33 mouse cellular contexts compared by ENCODE assay signal in the genomic region with DNA sequence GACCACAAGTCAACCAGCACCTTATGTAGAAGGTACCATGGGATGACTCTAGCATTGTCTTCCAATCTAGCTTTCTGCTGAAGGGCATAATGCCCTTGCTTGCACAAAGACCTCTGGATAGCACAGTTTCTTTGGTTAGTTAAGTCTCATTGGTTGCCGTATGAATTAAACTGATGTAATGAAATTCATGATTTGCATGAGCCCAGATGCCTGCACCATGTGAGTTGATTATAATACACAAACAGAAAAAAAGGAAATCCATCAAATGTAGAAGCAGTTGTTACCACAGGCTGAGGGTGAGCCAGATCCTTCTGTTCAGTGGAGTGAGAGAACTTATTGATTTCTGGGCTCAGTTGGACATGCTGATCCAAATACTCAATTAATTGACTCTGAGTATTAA.
DNase-seq lines count a peak whose midpoint lies in the region; ATAC-seq and TF ChIP-seq lines count a peak whose summit lies in the region.
"Had no signal": no experiment of that assay in that cellular context is flagged by ENCODE, and none has a peak within 500 bp of the region (broad histone marks: within the 10 kb centered on the region; RNA-seq: fewer than 3 reads in every experiment).

No protein-coding gene starts in this region.

- peak; percentile 44 for ATAC-seq in frontal cortex, adult (ENCODE audit: low TSS enrichment)
- 0 out of 2 replicates have a peak, but pooled peaks have one; percentile 10 for ATAC-seq in hindbrain, postnatal 0 days
- ATAC-seq in hindbrain, embryonic 13.5 days (ENCODE audit: low FRiP score): no peak
- ATAC-seq: forebrain, embryonic 13.5 days; forebrain, embryonic 16.5 days; inflammation-experienced regulatory T-cells, adult 6 months; intestine, embryonic 16.5 days; Patski had no signal

- no peak for TF ChIP-seq CTCF in hindbrain, postnatal 0 days (IDR thresholded peaks at IDR 0.05; ENCODE audit: low read depth)

- DNase-seq in frontal cortex, postnatal 25 days (ENCODE audit: low spot score in 2 of 2): no peak
- DNase-seq in hindbrain, postnatal 0 days (ENCODE audit: low spot score): no peak
- peak; percentile 39 for DNase-seq in layer of hippocampus, adult 9-11 months
- DNase-seq in layer of hippocampus, adult 9-10 months (ENCODE audit: low spot score): no peak
- peak; percentile 40 for DNase-seq in brain, adult 2 months (ENCODE audit: low read depth, low spot score)
- no peak for DNase-seq in thymus, postnatal 4 days
- DNase-seq: adrenal gland, postnatal 10 days; adrenal gland, postnatal 36 days; B cell, adult 2 months; cerebellum, adult 11 months; cerebellum, adult 2 months; cerebellum, adult 9-11 months; cerebellum, postnatal 25 days; embryo, embryonic 11 days; gastrocnemius, postnatal 10 days; gastrocnemius, postnatal 36 days; heart, postnatal 10 days; heart, postnatal 36 days had no signal

- WGBS in hindbrain, postnatal 0 days: 76% methylated on average over 1 of the region's 1 CpGs
- WGBS in hindbrain, embryonic 13.5 days: 85% methylated on average over 1 of the region's 1 CpGs

- H3K9me3 ChIP-seq in hindbrain, postnatal 0 days (ENCODE audit: low read length): no peaks in the 10 kb centered on the region
- no peaks in the 10 kb centered on the region for H3K9me3 ChIP-seq in hindbrain, embryonic 13.5 days
- H3K9me3 ChIP-seq: embryonic facial prominence, embryonic 10.5 days; forebrain, embryonic 13.5 days; heart, embryonic 15.5 days; hindbrain, embryonic 10.5 days; hindbrain, embryonic 15.5 days had no signal

- H3K27ac ChIP-seq in hindbrain, postnatal 0 days: no peak overlapping the region
- no peak overlapping the region for H3K27ac ChIP-seq in hindbrain, embryonic 13.5 days
- H3K27ac ChIP-seq: embryonic facial prominence, embryonic 10.5 days; embryonic facial prominence, embryonic 13.5 days; forebrain, embryonic 13.5 days; heart, embryonic 15.5 days; hindbrain, embryonic 10.5 days; hindbrain, embryonic 15.5 days had no signal

- no peaks in the 10 kb centered on the region for H3K27me3 ChIP-seq in hindbrain, postnatal 0 days (ENCODE audit: insufficient read depth, low read length)
- H3K27me3 ChIP-seq in hindbrain, embryonic 13.5 days: no peaks in the 10 kb centered on the region
- H3K27me3 ChIP-seq: embryonic facial prominence, embryonic 13.5 days; forebrain, embryonic 13.5 days; heart, embryonic 15.5 days; hindbrain, embryonic 15.5 days; Patski had no signal

- H3K4me3 ChIP-seq in hindbrain, postnatal 0 days (ENCODE audit: low read length): no peak overlapping the region
- H3K4me3 ChIP-seq in hindbrain, embryonic 13.5 days: no peak overlapping the region
- H3K4me3 ChIP-seq: embryonic facial prominence, embryonic 10.5 days; embryonic facial prominence, embryonic 13.5 days; erythroblast, embryonic 14.5 days; forebrain, embryonic 13.5 days; heart, embryonic 12.5 days; heart, embryonic 15.5 days; hindbrain, embryonic 10.5 days; hindbrain, embryonic 15.5 days had no signal

- no peaks in the 10 kb centered on the region for H3K36me3 ChIP-seq in hindbrain, postnatal 0 days (ENCODE audit: insufficient read depth, low read length)
- no peaks in the 10 kb centered on the region for H3K36me3 ChIP-seq in hindbrain, embryonic 13.5 days
- H3K36me3 ChIP-seq: embryonic facial prominence, embryonic 10.5 days; embryonic facial prominence, embryonic 13.5 days; G1E; heart, embryonic 12.5 days; heart, embryonic 15.5 days; hindbrain, embryonic 10.5 days; hindbrain, embryonic 15.5 days had no signal

- H3K9ac ChIP-seq in hindbrain, postnatal 0 days (replicated peaks; ENCODE audit: low read length): no peak overlapping the region
- no peak overlapping the region for H3K9ac ChIP-seq in hindbrain, embryonic 13.5 days
- H3K9ac ChIP-seq: embryonic facial prominence, embryonic 13.5 days; forebrain, embryonic 13.5 days; heart, embryonic 12.5 days; heart, embryonic 15.5 days; hindbrain, embryonic 15.5 days had no signal

- H3K4me1 ChIP-seq in hindbrain, postnatal 0 days (ENCODE audit: insufficient read depth, low read length): no peaks in the 10 kb centered on the region
- no peaks in the 10 kb centered on the region for H3K4me1 ChIP-seq in hindbrain, embryonic 13.5 days (replicated peaks)
- H3K4me1 ChIP-seq: embryonic facial prominence, embryonic 10.5 days; embryonic facial prominence, embryonic 13.5 days; heart, embryonic 15.5 days; hindbrain, embryonic 15.5 days had no signal

- H3K4me2 ChIP-seq in hindbrain, postnatal 0 days (ENCODE audit: low read depth, low read length): no peak overlapping the region
- no peak overlapping the region for H3K4me2 ChIP-seq in hindbrain, embryonic 13.5 days
- H3K4me2 ChIP-seq: embryonic facial prominence, embryonic 13.5 days; forebrain, embryonic 13.5 days; heart, embryonic 12.5 days; heart, embryonic 15.5 days; hindbrain, embryonic 15.5 days had no signal

Comparison
In these comparisons a context has a peak if more than half of its experiments do, and no peak if none do; other contexts are left out.
1. DNase-seq: peak in layer of hippocampus, adult 9-11 months (single experiment) and brain, adult 2 months (single experiment); none in frontal cortex, postnatal 25 days (0 of 2), hindbrain, postnatal 0 days (single experiment), layer of hippocampus, adult 9-10 months (single experiment) and thymus, postnatal 4 days (single experiment).